Mouse (Mus musculus) forebrain, postnatal 0 days (tissue): ENCODE results near the gene Mgat4c. TPM values are rescaled to one million over a fixed set of nuclear protein-coding genes. Genes with fewer than 3 reads are reported as not detected.

Experiments
- ATAC-seq: fragments of 200-750 bp; cut with Nextera tagmentation; 2 replicates; pipeline ENCODE4 v1.8.0; 2017; ENCODE audit warnings: mild to moderate bottlenecking, moderate library complexity
- DNase-seq: peaks from one replicate; pipeline ENCODE4 v3.0.0-alpha.2; 2015
- H3K27ac ChIP-seq: fragments of 300-500 bp; sonication (generic); 2 replicates; pipeline ENCODE4 v1.5.1; 2014; ENCODE audit warnings: low read depth, mild to moderate bottlenecking, antibody characterized with exemption, low read length, moderate library complexity, mixed read lengths
- H3K27me3 ChIP-seq: fragments of 300-500 bp; sonication (generic); 2 replicates; pipeline ENCODE4 v1.6.1; 2014; ENCODE audit warnings: mild to moderate bottlenecking, low read length, mixed read lengths; ENCODE audit not compliant: insufficient read depth
- H3K36me3 ChIP-seq: fragments of 300-500 bp; sonication (generic); 2 replicates; pipeline ENCODE4 v1.6.1; 2014; ENCODE audit warnings: mild to moderate bottlenecking, moderate library complexity; ENCODE audit not compliant: insufficient read depth
- H3K4me1 ChIP-seq: fragments of 300-500 bp; sonication (generic); 2 replicates; pipeline ENCODE4 v1.6.1; 2014; ENCODE audit warnings: antibody characterized with exemption; ENCODE audit not compliant: insufficient read depth
- H3K4me2 ChIP-seq: fragments of 300-500 bp; sonication (generic); 2 replicates; pipeline ENCODE4 v1.6.1; 2014; ENCODE audit warnings: low read depth, mild to moderate bottlenecking, moderate library complexity
- H3K4me3 ChIP-seq: fragments of 300-500 bp; sonication (generic); 2 replicates; pipeline ENCODE4 v1.5.1; 2014; ENCODE audit warnings: low read depth, low read length, mixed read lengths
- H3K9ac ChIP-seq: fragments of 300-500 bp; sonication (generic); 2 replicates; pipeline ENCODE4 v1.6.1; 2014; ENCODE audit warnings: mild to moderate bottlenecking
- H3K9me3 ChIP-seq: fragments of 300-500 bp; sonication (generic); 2 replicates; pipeline ENCODE4 v1.6.1; 2016; ENCODE audit warnings: low read length
- CTCF ChIP-seq: sonication (generic); IDR thresholded peaks from 2 replicates; pipeline ENCODE4 v1.5.1; 2016; ENCODE audit warnings: antibody characterized with exemption, control low read depth, low read depth
- WGBS: fragments of 180-500 bp; shearing (Covaris S2); extraction: QIAGEN DNeasy Blood & Tissue Kit; methylation state at CpG from one replicate; pipeline ENCODE4 v1.1.7; 2014; 5-methylcytosine and 5-hydroxymethylcytosine counted together
- polyA plus RNA-seq: library from polyadenylated mRNA; unstranded; fragments of >200 nt; fragmentation: Nextera tagmentation; extraction: Ambion mirVana; gene quantifications from 2 replicates; pipeline ENCODE4 v1.2.1, GENCODE M21; 2015
- total RNA-seq: library from RNA; depleted of rRNA; stranded (reverse); fragments of >200 nt; gene quantifications from 2 replicates; pipeline ENCODE4 v1.2.3, GENCODE M21; 2014

Mgat4c gene
- total and polyA plus RNA-seq, 2 experiments from 2014 or later, result 45.6 to 46.7 TPM

DNA sequence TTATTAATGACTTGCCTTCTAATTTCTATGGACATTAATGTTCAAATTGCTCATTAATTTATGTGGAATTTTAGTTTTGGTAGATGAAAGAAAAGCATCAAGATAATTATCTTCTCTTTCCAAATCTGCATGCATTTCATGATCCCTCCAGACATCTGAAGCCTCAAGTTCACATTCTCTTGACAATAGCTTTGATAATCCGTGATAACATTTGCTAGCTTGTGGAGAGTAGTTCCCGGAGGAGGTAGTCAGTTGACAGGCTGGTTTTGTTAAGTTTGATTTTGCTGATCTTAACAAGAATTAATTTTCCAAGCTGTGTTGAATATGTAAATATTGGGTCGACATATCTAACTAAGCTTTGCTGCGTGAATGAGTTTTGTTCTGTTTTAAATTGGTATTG, 515.6 kb downstream of the Mgat4c start:
- no peaks in the 10 kb centered on the region for H3K36me3 ChIP-seq
- H3K4me2 ChIP-seq, result no peak overlapping the region
- no peaks in the 10 kb centered on the region for H3K9me3 ChIP-seq
- ATAC-seq (no peak), DNase-seq (no peak)
- H3K27ac ChIP-seq, result no peak overlapping the region
- H3K4me3 ChIP-seq, result no peak overlapping the region
- no peak for TF ChIP-seq CTCF
- H3K9ac ChIP-seq, result no peak overlapping the region
- WGBS, result 72% methylated on average over 4 of the region's 4 CpGs
- H3K27me3 ChIP-seq, result no peaks in the 10 kb centered on the region
- no peaks in the 10 kb centered on the region for H3K4me1 ChIP-seq

DNA sequence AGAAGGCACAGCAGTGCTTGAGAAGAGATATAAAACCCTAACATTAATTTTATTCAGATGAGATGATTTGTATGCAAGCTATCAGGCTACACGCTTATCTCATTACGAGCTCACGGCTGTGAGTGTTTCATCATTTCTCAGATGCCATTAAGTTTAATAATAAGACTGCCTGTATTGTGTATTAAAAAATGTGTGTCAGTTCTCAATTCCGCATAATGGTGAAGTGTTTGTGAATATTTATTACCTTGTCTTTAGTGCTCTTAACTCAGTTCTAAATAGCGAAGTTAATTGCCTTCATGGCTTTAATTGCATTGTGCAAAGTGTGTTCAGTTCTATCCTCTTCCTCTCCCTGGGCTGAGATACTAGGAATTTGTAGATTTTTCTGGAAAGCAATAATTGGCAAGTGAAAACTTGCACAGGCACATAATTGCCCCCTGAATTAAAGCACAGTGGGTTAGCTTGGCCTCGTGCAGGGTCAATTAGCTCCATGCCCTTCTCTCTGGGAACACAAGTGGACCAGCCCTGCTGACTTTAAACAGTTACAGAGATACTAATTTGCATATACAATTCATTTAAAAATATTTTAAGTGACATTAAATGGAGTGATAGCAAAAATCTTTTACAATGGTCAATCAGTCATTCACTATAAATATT, 557.4 kb downstream of the Mgat4c start:
- Histone ChIP-seq H3K36me3 (no peaks in the 10 kb centered on the region), H3K4me3 (no peak overlapping the region), H3K9ac (no peak overlapping the region), H3K27me3 (no peaks in the 10 kb centered on the region), H3K4me2 (no peak overlapping the region), H3K4me1 (no peaks in the 10 kb centered on the region), H3K9me3 (no peaks in the 10 kb centered on the region), H3K27ac (no peak overlapping the region)
- no peak for TF ChIP-seq CTCF
- DNase-seq (peak; percentile 10), ATAC-seq (peak; percentile 71; the same call in 1 of the 2 replicates)
- 15% methylated on average over 6 of the region's 6 CpGs for WGBS

DNA sequence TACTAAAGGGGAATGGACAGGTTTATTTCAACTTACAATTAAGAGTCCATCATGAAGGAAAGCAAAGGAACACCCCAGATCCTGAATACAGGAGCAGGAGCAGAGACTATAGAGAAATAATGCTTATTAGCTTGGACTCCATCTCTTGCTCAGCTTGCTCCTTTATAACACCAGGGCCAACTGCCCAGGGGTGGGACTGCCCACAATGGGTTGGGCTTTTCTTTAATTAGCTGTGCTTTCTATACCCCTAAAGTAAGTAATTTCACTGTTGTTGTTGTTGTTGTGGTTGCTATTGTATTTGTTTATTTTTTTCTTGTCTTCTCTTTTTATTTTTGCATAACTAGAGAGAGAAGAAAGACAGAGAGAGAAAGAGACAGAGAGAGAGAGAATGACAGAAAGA, 562.6 kb downstream of the Mgat4c start:
- no peaks in the 10 kb centered on the region for H3K27me3 ChIP-seq
- no peak for DNase-seq
- no peak overlapping the region for H3K27ac ChIP-seq
- H3K9me3 ChIP-seq, result no peaks in the 10 kb centered on the region
- no peak for TF ChIP-seq CTCF
- H3K9ac ChIP-seq, result no peak overlapping the region
- no peaks in the 10 kb centered on the region for H3K36me3 ChIP-seq
- H3K4me2 ChIP-seq, result no peak overlapping the region
- no peak overlapping the region for H3K4me3 ChIP-seq
- no peaks in the 10 kb centered on the region for H3K4me1 ChIP-seq
- no peak for ATAC-seq

DNA sequence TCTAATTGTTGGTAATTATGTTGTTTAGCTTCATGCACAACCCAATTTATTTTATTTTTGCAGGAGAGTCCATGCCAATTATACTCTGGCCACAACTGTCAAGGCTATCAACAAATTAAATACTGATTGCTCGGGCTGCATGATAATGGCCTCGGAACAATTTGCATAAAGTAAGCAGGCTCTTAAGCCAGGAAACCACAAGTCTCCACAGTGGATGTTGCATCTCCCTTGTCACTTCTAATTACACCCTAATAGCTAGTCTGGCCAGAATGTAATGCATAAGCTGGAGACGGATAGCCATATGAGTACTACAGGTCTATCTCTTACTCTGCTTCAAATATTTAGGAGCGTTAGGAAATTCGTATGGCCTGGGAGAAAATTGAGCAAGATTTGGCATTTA, 563.3 kb downstream of the Mgat4c start:
- H3K4me1 ChIP-seq, result no peaks in the 10 kb centered on the region
- no peak for TF ChIP-seq CTCF
- ATAC-seq, result no peak; the same call in 1 of the 2 replicates
- H3K27ac ChIP-seq, result no peak overlapping the region
- H3K9me3 ChIP-seq, result no peaks in the 10 kb centered on the region
- no peak overlapping the region for H3K4me2 ChIP-seq
- no peak for DNase-seq
- no peak overlapping the region for H3K4me3 ChIP-seq
- H3K27me3 ChIP-seq, result no peaks in the 10 kb centered on the region
- no peak overlapping the region for H3K9ac ChIP-seq
- no peaks in the 10 kb centered on the region for H3K36me3 ChIP-seq
- WGBS, result 25% methylated on average over 5 of the region's 5 CpGs

DNA sequence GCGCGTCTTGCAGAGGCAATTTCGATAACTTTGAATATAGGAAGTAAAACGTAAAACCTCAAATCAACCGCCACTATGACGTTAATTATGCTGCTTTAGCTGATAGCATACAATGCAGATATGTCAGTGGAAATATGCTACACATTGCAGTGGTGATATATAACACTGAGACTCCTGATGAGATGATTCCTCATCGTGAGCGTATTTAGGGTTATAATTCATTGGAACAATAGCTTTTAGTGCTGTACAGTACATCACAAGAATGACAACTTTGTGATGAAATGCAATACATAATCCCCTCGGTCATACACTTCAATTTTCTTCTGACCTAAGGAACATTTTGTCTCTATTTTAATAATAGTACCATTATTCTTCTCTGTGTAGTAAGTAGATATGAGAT, 564.0 kb downstream of the Mgat4c start:
- 82% methylated on average over 9 of the region's 9 CpGs for WGBS
- H3K27ac ChIP-seq, result no peak overlapping the region
- H3K9me3 ChIP-seq, result no peaks in the 10 kb centered on the region
- no peak overlapping the region for H3K4me2 ChIP-seq
- no peaks in the 10 kb centered on the region for H3K4me1 ChIP-seq
- DNase-seq (no peak), ATAC-seq (no peak)
- no peaks in the 10 kb centered on the region for H3K36me3 ChIP-seq
- no peak overlapping the region for H3K4me3 ChIP-seq
- no peaks in the 10 kb centered on the region for H3K27me3 ChIP-seq
- TF ChIP-seq CTCF, result no peak
- no peak overlapping the region for H3K9ac ChIP-seq

DNA sequence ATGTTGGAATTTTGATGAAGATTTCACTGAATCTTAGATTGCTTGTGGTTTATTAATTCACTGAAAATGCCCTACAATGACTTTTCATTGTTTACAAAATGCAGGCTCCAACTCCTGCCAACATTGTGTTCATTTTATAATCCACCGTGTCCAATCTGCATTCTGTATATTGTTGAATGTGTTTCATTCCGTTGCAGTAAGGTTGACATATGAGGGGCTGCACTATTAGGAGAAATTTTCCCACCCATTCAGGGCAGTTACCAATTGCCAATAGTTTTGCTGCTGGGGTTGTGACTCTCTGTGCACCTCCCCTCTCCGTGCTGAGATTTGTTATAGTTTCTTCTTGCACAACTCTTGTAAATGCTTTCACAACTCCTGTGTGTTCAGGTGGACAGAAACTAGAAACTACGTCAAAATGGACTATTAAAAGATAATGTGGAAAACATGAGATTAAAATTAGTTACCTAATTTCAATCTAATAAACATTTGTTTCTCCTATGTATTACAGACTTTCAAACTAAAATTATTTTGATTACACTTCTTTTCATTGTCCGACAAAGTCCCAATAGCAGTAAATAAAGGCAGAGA, 627.7 kb downstream of the Mgat4c start:
- DNase-seq (no peak), ATAC-seq (no peak)
- no peak for TF ChIP-seq CTCF
- H3K4me3 ChIP-seq, result no peak overlapping the region
- H3K4me2 ChIP-seq, result no peak overlapping the region
- no peaks in the 10 kb centered on the region for H3K9me3 ChIP-seq
- 86% methylated on average over 5 of the region's 5 CpGs for WGBS
- no peaks in the 10 kb centered on the region for H3K4me1 ChIP-seq
- no peaks in the 10 kb centered on the region for H3K27me3 ChIP-seq
- H3K36me3 ChIP-seq, result no peaks in the 10 kb centered on the region
- no peak overlapping the region for H3K9ac ChIP-seq
- no peak overlapping the region for H3K27ac ChIP-seq

DNA sequence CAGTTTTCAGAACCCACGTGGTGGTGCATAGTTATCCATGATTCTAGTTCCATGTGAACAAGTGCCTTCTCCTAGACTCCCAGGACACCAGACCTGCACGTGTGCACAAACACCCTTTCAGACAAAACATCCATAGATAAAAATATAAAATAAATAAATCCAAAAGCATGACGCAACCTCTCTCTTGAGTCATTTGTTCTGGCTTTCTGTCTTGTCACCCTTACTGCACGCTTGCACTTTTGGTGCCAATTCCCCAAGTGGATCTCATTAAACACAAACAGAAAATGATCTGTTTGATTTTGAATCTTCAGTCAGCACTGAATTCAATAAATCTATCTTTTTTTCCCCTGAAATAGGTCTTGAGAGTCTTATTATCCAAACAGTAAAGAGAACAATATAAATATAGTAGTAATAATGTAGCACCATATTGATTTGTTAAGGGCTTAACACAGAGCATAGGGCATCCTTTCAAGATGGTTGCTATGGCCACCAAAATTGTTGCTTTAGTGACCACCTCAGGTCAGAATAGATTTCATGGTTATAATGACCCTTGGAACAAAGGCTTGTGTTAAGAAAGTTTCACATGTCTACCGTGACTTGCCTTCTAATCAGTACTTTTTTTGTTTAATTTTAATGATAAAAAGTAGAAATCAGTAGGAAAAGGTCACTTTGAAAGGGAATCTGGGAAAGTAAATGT, 684.5 kb downstream of the Mgat4c start:
- TF ChIP-seq CTCF, result no peak
- no peak for ATAC-seq
- 70% methylated on average over 5 of the region's 5 CpGs for whole genome bisulfite sequencing

More for the DNA sequence above, 684.5 kb downstream of the Mgat4c start:
- DNase-seq, result no peak
- H3K27me3 ChIP-seq, result no peaks in the 10 kb centered on the region
- no peaks in the 10 kb centered on the region for H3K4me1 ChIP-seq
- no peaks in the 10 kb centered on the region for H3K9me3 ChIP-seq
- H3K4me3 ChIP-seq, result no peak overlapping the region
- H3K27ac ChIP-seq, result no peak overlapping the region
- no peak overlapping the region for H3K4me2 ChIP-seq
- H3K9ac ChIP-seq, result no peak overlapping the region
- H3K36me3 ChIP-seq, result no peaks in the 10 kb centered on the region
